Mouse (Mus musculus): ENCODE measurements around the gene Cgrrf1.

GRCm38 (mm10) chr14:46880935-46881334 is 49.0 kb downstream of the Cgrrf1 start:
- TF ChIP-seq CTCF (IDR thresholded peaks at IDR 0.05; ENCODE audit: control insufficient read depth, insufficient read depth, insufficient read length) (peak; percentile 87), USF1 (IDR thresholded peaks at IDR 0.05; ENCODE audit: low read depth) (no peak), MYOG (IDR thresholded peaks at IDR 0.05; ENCODE audit: control insufficient read depth, extremely low read depth, insufficient read length) (no peak), MYOD1 (IDR thresholded peaks at IDR 0.05; ENCODE audit: control insufficient read depth, insufficient read length, low read depth) (no peak), CEBPB (IDR thresholded peaks at IDR 0.05; ENCODE audit: low read depth) (no peak), FOSL1 (IDR thresholded peaks at IDR 0.05; ENCODE audit: insufficient read depth, low read length, poor library complexity, severe bottlenecking) (no peak), MAX (IDR thresholded peaks at IDR 0.05) (no peak)

Measured in C2C12 (cell line).